Mouse (Mus musculus) fat pad, adult 2 months (tissue): ENCODE results near the gene Lrrc14b.

ENCODE experiments used
- DNase-seq: peaks from one replicate; pipeline ENCODE4 v3.0.0-alpha.2; 2011; ENCODE audit warnings: low read depth, low spot score; ENCODE audit errors: extremely low read depth

Gene Lrrc14b

DNA sequence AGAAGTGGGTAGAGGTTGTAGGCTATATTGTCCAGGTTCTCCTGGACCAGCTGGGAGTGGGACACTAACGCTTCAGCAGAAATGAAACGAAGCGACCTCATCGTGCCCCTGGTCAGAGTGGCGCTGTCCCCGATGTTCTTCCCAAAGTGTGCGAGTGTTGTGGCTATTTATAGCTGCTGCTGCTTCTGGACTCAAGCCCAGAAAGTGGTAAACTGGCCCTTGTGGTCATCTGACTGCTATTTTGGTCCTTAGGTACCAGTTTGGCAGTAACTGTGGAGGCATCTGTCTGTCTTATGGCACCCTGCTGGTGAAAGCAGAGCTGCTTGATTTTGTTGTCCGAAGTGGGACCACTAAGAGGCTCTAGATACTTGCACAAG is at the start of gene Lrrc14b:
Gene Lrrc14b, minus strand, starts transcription at position 147 of the 377 bp plus-strand sequence.
- no peak for DNase-seq

DNA sequence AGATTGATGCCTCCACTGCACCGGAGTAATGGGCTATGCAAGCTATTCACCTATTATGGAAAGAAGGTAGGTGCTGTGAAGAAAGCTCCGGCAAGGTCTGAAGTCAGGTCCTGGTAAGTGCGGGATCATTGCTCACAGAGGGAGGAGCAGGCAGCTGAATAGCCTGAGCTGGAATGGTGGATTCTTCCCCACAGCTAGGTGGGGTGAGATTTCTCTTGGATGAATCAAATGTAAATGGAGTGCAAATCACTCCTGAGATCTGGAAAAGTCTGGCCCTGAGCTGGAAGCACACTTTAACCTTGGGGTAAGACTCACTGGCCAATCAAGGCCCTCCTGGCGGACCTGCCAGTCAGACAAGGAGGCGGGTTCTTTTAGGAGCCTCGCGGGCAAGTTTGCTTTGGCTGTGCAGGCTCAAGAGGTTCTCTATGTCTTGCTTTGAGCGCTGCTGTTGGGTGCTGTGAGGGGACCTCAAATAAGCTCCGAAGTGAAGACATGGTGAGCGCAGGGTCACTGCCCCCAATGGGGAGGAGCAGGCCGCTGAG is 35.6 kb upstream of the Lrrc14b start, which contains the start of gene Ftl1-ps1:
Gene Ftl1-ps1, plus strand, starts transcription at position 397 of the 542 bp plus-strand sequence.
- no peak for DNase-seq

DNA sequence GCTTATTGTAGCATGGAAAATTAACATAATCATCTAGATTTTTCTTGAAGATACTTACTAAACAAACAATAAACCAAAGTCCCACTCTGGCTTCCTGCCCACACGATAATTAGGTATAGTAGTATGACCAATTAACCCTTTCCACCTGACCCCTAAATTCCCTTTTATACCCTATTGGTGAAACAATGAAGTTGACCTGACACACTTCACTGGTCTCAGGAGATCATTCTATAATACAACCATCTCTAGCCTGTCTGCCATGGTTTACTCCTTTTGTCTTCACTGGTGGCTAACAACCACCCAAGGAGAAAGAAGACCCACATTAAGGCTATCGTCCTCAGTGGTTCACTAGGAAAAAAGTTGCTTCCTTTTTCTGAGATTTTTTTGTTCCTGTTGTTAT is 27.4 kb upstream of the Lrrc14b start:
- DNase-seq = no peak

DNA sequence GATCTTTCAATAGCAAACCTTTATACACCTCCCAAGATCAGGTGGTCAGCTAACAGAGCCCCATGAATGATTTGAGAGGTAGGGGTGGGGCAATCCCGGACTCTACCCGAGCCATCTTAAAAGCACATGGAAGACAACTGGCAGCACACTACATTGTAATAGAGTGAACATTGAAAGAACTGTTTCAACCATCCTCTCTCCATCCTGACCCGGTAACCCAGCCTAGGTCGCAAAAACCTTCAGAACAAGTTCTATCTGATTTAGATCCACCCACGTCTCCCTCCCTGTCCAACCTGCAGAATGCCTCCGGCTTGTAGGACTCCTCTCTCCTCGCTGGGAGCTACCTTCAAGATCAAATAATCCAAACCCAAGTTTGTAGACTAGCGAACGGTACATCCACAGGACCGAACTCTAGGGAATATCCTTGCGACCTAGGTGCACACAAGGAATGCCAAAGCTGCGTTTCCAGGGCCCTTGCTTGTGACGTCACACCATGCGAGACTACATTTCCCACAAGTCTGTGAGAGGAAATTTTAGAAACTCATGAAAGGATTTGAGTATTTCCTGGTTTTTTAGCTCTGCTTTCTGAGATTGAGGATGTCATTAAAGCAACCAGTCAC is 26.7 kb upstream of the Lrrc14b start, which contains the start of gene Zfp72:
Gene Zfp72, minus strand, starts transcription at position 466 of the 620 bp plus-strand sequence.
- DNase-seq = peak; percentile 25

DNA sequence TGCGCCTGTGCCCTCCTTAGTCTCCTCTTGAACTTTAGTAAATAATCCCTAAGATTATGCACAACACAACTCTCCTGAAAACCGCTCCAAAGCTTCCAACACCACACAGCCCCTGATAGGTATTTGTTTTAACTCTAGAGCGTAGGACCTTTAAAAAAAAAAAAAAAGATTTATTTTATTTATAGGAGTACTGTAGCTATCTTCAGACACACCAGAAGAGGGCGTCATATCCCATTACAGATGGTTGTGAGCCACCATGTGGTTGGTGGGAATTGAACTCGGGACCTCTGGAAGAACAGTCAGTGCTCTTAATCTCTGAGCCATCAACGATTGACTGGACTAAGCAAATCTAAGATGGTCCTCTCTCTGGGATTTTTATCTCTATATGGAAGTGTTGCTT is 25.9 kb upstream of the Lrrc14b start:
- no peak for DNase-seq

DNA sequence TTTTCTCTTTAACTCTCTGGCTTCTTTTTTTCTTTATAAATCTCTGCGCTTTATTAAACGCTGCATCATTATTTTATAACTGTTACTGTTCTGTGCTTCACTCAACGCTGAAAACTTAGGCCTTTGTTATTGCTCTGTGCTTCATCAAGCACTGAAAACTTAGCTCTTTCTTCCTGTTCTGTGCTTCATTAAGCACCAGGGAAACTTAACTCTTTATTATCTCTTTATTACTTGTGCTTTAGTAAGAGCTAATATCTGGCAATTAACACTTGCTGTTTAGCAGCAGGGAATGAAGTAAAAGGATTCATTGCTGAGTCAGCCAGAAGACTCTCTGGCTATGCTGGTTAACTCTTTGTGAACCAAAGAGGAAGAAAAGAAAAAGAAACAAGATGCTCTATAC is 18.5 kb upstream of the Lrrc14b start:
- no peak for DNase-seq

DNA sequence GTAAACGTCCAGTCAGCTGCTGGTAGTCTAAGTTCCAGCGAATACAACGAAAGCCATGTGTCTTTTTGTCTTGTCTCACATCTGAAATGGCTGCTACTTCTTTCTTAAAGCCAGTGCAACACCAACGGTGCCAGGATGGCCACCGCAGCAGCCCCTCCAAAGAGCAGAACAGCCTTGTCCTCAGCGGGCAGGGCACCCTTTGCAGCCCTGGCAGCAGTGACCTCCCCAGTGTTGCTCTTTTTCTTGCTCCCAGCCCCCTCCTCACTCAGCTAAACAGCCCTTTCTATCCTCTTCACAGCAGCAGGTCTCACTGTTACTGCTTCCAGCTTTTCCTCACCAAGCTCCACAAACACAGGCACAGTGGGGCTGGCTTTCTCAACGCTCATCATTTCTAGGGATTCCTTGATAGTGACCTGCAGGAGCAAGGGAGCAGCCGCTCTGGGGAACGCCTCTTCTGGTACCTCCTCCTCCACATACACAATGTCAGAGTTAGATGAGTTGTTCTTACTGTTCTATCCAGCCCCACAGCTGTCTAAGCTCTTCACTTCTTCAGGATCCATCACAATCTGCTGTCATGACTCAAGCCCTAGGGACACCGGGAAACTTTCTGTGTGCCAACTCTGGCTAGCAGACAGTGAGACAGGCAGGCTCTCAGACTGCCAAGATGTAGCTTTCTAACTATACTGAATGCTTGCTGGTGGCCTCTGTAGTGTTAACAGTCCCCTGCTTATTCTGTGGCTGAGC is 17.9 kb upstream of the Lrrc14b start:
- no peak for DNase-seq

DNA sequence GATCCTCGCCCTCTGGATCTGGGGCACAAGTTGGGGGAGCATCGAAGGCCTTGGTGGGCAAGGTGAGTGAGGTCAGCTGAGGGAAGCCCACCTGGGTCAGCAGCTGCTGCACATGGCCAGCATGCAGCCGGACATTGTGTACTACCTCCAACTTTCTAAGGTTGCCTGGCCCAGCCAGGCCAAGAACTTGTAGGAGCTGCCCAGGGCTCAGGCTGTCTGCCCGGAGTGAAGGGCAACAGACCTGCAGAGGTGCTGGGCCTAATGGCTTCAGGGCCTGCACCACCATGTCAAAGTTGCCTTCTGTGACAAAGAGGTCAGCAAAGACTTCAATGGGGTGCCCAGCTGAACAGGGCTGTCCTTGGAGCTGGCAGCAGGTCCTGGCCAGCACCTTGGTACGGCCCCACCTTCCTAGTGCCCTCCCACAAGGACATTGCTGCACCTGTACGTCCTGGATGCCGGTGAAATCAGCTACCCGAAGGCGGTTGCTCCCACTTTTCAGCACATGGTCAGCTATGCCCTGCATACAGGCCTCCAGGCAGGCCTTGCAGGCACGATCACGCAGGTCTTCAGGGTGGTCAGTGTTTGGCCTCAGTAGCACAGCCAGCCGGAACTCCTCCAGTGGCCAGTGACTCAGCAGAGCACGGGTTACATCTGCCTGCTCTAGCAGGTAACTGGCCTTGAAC is 488 bp downstream of the Lrrc14b start:
- DNase-seq = no peak

DNA sequence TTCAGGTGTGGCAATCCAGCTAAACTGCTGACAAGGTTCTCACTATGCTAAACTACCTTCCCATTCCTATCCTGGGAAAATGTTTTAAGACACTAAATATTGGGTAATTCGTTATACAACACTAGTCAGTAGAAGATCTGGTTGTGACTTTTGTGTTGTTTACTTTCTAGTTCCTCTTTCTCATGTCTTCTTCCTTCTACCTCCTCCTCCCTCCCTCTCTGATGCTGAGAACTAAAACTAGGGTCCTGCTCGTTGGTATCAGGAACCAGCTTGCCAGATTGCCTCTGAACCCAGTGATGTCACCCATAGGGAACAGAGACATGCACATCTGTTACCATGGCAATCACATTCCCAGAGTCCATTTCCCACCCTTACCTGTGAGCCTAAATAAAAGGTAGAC is 1.6 kb downstream of the Lrrc14b start:
- no peak for DNase-seq

DNA sequence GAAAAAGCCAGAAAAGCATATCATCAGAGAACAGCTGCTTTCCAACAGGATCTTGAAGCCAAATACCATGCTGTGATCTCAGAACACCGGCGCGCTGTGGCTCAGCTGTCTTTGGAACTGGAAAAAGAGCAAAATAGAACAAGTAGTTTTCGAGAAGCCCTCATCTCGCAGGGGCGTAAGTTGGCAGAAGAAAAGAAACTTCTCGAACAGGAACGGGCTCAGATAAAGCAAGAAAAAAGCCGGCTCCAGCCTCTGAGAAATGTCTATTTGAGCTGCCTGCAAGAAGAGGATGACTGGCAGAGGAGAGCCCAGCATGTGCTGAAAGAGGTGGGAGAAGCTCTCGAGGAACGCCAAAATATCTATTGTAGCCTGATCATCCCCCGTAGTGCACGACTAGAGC is 7.3 kb downstream of the Lrrc14b start:
- no peak for DNase-seq

DNA sequence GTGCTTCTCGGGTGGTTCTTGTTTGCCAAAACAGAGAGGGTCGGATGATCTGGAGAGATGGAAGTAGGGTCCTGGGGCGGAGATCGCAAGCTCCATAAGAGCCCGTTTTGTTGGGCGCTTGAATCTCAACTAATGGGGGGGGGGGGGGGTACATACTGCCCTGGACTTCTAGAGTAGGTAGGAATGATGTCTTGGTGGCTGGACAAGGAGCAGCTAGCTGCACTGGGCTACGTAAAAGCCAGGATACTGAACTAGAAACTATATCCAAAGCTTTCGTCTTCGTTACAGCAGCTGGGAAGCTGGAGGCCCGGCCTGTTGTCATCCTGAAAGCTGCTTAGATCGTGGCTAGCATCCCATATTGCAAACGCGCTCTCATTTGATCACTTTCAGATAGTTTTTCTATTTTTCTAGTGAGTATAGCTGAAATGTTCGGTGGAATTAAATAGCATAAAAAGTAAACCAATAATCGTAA is 13.3 kb downstream of the Lrrc14b start:
- DNase-seq = no peak

DNA sequence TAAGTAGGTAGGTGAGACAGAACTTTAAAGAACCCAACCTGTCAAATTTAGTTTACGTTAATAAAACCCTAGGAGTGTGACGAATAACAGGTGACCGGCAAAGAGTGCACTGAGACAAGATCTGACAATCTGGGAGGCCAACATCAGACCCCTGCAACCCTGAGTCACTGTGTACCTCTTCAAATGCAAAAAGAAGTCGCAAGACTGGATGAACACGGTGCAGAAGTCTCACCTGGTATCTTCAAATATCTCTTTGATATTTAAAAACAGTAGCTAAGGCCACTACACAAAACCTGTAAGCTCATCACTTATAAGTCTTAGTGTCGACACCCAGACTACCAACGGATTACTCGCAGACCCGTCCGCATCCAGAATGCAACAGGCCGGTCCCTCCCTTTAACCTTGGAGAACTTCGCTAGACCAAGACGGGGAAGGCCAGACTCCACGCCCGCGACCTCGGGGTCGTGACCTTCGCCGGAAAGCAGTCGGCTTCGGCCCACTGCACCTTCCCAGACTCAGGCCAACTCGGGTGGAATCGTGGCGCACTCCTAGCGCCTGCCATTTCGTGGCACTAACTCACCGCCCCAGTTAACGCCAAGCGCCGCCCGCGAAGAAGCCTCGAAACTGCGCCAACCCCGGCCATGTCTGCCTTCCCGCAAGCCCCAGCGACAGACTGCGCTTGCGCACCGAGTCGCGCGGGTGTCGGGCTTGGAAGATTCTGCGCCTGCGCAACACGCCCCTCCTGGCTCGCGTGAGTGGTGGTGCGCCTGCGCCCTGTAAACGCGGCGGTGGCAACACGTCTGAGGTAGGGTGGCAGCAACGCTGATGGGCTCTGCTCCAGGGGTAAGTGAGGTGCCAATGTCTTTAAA is 14.0 kb downstream of the Lrrc14b start, which contains the start of the genes Sdha and Ccdc127:
Gene Sdha, minus strand, starts transcription at position 715 of the 869 bp plus-strand sequence.
Gene Ccdc127, plus strand, starts transcription at position 744 of the 869 bp plus-strand sequence.
- no peak for DNase-seq

DNA sequence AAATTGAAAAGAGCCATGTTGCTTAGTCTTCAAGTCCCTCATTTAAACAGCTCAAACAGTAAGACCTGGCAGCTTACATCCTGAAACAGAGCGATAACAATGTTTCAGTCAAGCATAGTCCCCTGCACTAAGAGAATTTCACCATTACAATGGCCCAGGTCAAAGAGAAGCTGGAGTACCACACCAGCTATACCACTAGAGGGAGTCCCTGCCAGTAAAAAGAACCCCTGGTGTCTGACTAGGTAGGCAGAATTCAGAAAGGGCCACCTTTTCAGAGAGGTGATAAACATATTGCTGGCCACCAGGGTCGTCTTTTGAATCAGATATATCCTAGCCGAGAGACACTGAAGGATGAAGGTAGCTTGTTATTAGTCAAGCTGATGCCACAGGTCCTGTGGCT is 22.8 kb downstream of the Lrrc14b start:
- DNase-seq = no peak

DNA sequence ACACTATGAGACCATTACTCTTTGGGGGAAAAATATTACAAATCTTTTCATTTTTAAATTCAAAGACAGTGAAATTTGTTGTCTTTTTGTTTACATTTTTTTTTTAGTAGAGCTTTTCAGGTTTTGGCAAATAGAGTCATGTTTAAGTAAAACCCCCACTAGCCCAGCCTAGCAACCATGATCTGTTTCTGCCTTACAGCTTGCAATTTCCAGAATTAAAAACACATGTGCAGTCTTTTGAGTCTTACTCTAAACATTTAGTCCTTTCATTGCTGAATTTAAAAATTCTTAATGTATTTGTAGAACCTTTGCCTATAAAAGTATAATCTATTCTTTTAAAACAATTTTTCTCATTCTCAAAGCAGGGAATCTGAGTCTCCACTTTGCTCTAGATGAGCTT is 34.5 kb downstream of the Lrrc14b start:
- no peak for DNase-seq

DNA sequence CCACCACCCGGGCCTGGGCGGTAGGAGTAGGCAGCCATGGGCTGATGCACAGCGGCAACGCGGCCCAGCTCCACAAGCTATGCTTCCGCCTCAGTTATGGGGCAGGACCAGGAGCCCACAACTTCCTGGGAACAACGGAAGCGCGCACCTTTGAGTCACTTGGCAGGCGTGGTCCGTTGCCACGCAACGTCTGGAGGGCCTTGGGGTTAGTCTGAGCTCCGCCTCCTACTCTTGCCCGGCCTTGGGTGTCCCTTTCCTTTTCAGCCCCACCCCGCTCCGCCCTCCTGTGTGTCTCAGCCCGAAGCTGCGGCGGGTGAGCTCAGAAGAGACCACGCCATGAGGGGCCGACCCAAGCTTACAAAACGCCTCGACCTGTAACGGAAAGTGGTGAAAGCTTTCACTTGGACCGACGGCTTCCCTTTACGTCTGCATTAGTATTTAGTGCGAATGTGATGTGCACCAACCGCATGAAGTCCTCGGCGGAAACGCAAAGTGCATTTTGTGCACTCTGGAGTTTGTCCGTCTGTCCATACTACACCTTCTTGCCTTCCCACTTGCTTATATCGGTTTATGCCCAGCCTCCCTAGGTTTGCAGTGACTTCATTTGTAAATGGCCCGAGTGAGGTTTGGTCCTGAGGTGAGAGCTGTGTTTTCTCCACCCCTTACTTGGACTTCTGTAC is 46.5 kb downstream of the Lrrc14b start, which contains the start of gene Pdcd6:
Gene Pdcd6, minus strand, starts transcription at position 411 of the 680 bp plus-strand sequence.
- peak; percentile 66 for DNase-seq

DNA sequence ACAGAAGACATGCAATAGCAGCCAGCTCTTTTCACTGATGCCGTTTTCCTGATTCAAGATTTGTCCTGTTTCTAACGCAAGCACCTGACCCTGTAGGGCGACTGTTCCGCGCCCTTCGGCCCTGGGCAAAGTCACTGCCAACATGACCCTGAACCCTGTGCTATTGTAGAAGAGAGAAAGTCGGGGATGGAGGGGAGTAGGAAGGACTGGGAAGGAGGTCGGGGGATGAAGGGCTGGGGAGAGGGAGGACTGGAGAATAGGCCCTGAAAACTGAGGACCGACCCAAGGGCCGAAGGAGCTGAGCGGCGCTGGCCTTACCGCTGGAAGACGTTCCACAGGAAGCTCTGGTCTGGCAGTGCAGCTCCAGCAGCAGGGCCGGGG is 47.0 kb downstream of the Lrrc14b start:
- DNase-seq = no peak

DNA sequence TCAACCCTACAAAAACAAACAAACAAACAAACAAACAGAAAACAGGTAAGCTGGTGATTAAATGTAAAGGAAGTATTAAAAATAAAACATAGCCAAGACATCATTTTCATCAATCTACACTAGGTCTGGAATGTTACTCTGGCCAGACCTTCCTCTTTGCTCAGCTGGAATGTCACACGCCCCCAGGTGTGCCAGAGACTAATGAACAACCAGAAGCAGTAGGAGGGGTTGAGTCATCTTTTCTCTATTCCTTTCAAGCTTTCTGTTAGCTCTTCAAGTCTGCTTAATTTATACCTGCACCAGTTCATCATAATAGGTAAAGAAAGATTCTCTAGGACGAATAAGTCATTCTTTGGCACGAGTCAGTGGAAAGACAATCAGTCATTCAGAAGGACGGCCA is 47.4 kb downstream of the Lrrc14b start:
- no peak for DNase-seq

DNA sequence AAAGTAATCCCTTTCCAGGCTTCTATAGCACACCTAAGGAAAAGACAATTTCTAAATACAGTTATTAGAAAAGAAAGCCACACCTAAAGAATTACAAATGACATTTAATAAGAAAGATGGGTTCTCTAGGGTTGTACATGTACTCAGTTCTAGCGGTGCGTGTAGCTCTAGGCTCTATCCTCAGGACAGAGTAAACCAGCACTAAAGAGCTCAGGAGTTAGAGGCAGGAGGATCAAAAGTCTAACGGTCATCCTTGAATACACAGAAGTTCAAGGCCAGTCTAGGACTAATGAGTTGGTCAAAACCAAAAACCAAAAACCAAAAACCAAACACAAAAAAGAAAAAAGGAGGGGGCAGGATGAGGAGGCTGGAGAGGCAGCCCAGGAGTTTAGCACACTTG is 49.2 kb downstream of the Lrrc14b start:
- DNase-seq = no peak
